Mouse (Mus musculus) B cell, adult 62 days (primary cell): Measurements from ENCODE around the gene March2. TPM values are rescaled to one million over a fixed set of nuclear protein-coding genes. Genes with fewer than 3 reads are reported as not detected.

Experiments
- total RNA-seq: library from RNA; stranded (reverse); gene quantifications from 4 replicates; pipeline ENCODE4 v1.2.4, GENCODE M21; 2023

Gene March2
- total RNA-seq: 42.0 to 48.3 TPM (median 44.9 TPM) in 4 replicates

GRCm38 (mm10) chr17:33718384-33718881 is at the start of gene March2:
Gene March2 (minus strand): TSS chr17:33718670.

GRCm38 (mm10) chr17:33760255-33761165 is 42.0 kb upstream of the March2 start, which contains the start of gene Rab11b:
Gene Rab11b (minus strand): TSS chr17:33760530.

DNA sequence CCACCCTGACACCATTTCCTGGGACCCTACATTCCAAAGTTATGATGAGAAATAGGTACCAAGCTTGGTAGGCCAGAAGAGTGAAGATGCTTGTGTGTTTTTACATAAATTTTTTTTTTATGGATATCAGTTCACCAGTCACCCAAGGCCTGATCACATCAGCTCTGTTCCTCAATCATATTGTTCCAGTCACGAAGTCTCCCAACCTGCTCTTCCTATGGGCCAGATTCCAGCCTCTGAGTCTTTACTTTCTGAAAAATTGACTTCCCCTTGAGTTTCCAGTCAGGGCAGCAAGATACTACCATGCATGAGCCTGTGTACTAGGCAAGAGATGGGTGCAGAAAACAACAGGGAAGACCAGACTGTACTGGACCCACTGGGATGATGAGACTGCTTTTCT is 31.7 kb downstream of the March2 start, which contains the start of gene Hnrnpm:
Gene Hnrnpm (minus strand): TSS at position 101 of the 400 bp plus-strand sequence.

DNA sequence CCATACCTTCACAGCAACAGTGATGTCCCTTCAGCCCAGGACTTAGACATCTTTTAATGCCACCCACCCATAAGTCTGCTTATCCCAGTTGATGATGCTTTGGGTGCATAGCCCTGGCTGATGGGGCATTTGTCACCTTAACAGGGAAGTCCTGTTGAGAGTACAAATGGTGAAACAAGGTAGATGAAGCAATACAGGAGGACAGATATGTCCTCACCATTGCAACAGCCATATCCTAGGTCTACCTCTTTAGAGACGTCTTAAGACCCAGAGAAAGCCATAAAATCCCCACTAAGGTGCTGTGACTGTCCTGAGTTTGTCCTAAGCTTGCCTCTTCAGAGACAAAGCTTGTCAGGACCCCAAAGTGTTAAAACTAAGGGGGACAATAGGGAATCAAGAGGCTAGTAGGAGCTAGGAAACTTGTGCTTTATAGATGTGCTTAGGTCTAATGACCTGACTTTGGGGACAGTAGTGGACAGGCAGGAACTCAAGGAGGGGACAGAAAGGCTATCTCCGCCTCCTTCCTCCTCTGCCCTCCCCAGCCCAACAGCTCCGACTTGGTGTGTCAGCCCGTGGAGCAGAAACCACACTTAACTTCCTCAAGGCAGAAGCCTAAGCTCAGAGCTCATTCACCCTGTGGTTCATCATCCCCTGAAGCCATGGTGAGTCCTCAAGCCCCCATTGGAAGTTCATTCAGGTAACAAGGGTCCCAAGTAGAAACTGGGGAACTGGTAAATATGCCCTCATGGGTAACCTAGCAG is 80.8 kb downstream of the March2 start, which contains the start of gene Pram1:
Gene Pram1 (plus strand): TSS at position 541 of the 761 bp plus-strand sequence.

Other genes starting within 250 kb of the March2 start
- 70.9 to 86.1 TPM (median 78.6 TPM) in 4 replicates for gene Adamts10, start 194.5 kb downstream of the March2 start, total RNA-seq
- gene Myo1f, start 163.0 kb downstream of the March2 start, total RNA-seq: 17.6 to 26.2 TPM (median 20.6 TPM) in 4 replicates
- 34.4 to 37.6 TPM (median 36.0 TPM) in 4 replicates for gene Zfp414, start 89.6 kb downstream of the March2 start, total RNA-seq
- gene Pram1, start 80.6 kb downstream of the March2 start, total RNA-seq: 0.91 to 3.0 TPM (median 2.3 TPM) in 3 of 4 replicates, not detected in the other
- gene Hnrnpm, start 31.8 kb downstream of the March2 start, total RNA-seq: 368 to 402 TPM (median 383 TPM) in 4 replicates
- 193 to 221 TPM (median 217 TPM) in 4 replicates for gene Rab11b, start 41.9 kb upstream of the March2 start, total RNA-seq
- 0.42 to 0.43 TPM in 2 of 4 replicates, not detected in the others for gene Angptl4, start 63.2 kb upstream of the March2 start, total RNA-seq
- 1.8 to 3.6 TPM (median 2.5 TPM) in 4 replicates for gene Kank3, start 91.8 kb upstream of the March2 start, total RNA-seq
- 3,326 to 3,462 TPM (median 3,401 TPM) in 4 replicates for gene Rps28, start 105.9 kb upstream of the March2 start, total RNA-seq
- gene Ndufa7, start 105.9 kb upstream of the March2 start, total RNA-seq: 142 to 168 TPM (median 145 TPM) in 4 replicates
- 3.6 to 7.8 TPM (median 5.2 TPM) in 4 replicates for gene Cd320, start 124.4 kb upstream of the March2 start, total RNA-seq
- gene Gm7029, start 155.2 kb upstream of the March2 start, total RNA-seq: not detected in 4 replicates
- 2.4 to 6.4 TPM (median 2.6 TPM) in 4 replicates for gene Kifc1, start 172.0 kb upstream of the March2 start, total RNA-seq
- 0.75 to 0.94 TPM in 2 of 4 replicates, not detected in the others for gene Platr17, start 186.5 kb upstream of the March2 start, total RNA-seq
- 43.7 to 52.6 TPM (median 49.3 TPM) in 4 replicates for gene Daxx, start 190.7 kb upstream of the March2 start, total RNA-seq
- gene Tapbp, start 197.2 kb upstream of the March2 start, total RNA-seq: 431 to 449 TPM (median 436 TPM) in 4 replicates
- 37.5 to 42.9 TPM (median 39.2 TPM) in 4 replicates for gene Zbtb22, start 197.2 kb upstream of the March2 start, total RNA-seq
- 169 to 183 TPM (median 181 TPM) in 4 replicates for gene Rgl2, start 210.9 kb upstream of the March2 start, total RNA-seq
- gene Pfdn6, start 221.7 kb upstream of the March2 start, total RNA-seq: 55.2 to 64.5 TPM (median 58.4 TPM) in 4 replicates
- gene Wdr46, start 222.0 kb upstream of the March2 start, total RNA-seq: 37.1 to 42.6 TPM (median 40.1 TPM) in 4 replicates
- 3.9 to 6.1 TPM (median 5.8 TPM) in 4 replicates for gene B3galt4, start 232.8 kb upstream of the March2 start, total RNA-seq
- 86.2 to 102 TPM (median 93.0 TPM) in 4 replicates for gene Vps52, start 237.1 kb upstream of the March2 start, total RNA-seq
- 1,434 to 1,528 TPM (median 1,474 TPM) in 4 replicates for gene Rps18, start 237.3 kb upstream of the March2 start, total RNA-seq